Mouse (Mus musculus) left cerebral cortex, postnatal 10 days (tissue): ENCODE data around the gene Socs5. TPM values are rescaled to one million over a fixed set of nuclear protein-coding genes. Genes with fewer than 3 reads are reported as not detected.
"Not testable (repeated sequence)": the region's sequence is repeated elsewhere in the genome, so short reads cannot be mapped to it uniquely, and the experiment has no call there.

Experiments used
- DNase-seq, 2 experiments: peaks; one replicate each; pipeline ENCODE4 v3.0.0; 2021 to 2022; ENCODE audit warnings: low spot score in 2 of 2, mixed read lengths in 1 of 2; ENCODE audit errors: extremely low spot score in 1 of 2
- intact Hi-C: fragments of 180-260 bp; cut with DNase I; formaldehyde crosslinking; loops from one replicate; pipeline ENCODE4 v1.15.1; 2025
- total RNA-seq, 2 experiments: library from RNA; stranded (reverse); gene quantifications; 2 replicates each; pipeline ENCODE4 v1.2.3; 2021

Gene Socs5
- 10 to 100 TPM; 59.2 to 59.8 TPM for total RNA-seq

GRCm38 (mm10) chr17:87107623-87108221 is at the start of gene Socs5:
Socs5 (plus strand) TSS chr17:87107679.
- no peak for DNase-seq
- intact Hi-C loops = loop anchor here (5.0 to 10.0 kb wide), 2 partner anchors 65 to 137 kb away; no protein-coding TSS in a partner anchor

DNA sequence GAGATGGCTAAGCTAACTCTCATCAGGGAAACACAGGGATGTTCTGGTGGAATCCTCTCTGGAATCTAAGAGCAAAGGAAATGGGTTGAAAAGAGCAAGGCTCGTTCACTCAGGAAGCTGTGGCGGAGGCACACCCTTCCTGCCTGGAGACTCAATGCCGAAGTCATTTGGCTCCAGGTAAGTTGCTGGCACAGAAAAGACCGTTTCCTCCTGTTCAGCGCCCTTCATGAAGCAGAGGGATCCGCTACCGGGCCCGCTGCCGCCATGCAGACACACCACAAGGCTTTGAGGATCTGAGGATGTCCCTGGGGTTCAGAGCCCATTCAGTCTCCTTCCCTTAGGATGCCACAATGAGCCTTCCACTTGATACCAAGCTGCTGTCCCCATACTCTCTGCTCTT is 44.8 kb upstream of the Socs5 start:
- DNase-seq = no peak
- intact Hi-C loops = no loop called here

GRCm38 (mm10) chr17:87063461-87063860 is 44.0 kb upstream of the Socs5 start:
- intact Hi-C loops = no loop called here
- DNase-seq = no peak

GRCm38 (mm10) chr17:87063969-87064368 is 43.5 kb upstream of the Socs5 start:
- intact Hi-C loops = no loop called here
- no peak for DNase-seq

DNA sequence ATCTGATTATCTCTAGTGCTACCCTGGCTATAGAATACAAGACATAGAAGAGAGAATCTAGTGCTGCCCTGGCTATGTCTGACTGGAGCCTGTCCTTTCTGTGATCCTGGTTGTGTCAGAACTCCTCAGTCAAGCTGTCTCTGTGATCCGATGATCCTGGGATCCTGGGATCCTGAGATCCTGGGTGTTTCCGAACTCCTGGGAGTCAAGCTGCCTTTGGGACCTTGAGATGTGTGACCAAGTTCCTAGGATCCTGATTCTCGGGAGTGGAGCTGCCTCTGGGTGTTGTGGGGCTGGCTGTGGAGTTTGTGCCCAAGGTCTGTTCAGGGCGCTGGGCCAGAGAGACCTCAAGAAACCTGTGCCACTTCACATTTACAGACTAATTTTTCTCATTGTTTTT is 38.5 kb upstream of the Socs5 start:
- intact Hi-C loops = no loop called here
- DNase-seq = no peak

- intact Hi-C loops = not testable (repeated sequence)
Measured at GRCm38 (mm10) chr17:87072183-87072582, 35.3 kb upstream of the Socs5 start.

GRCm38 (mm10) chr17:87072766-87073440 is 34.6 kb upstream of the Socs5 start:
- DNase-seq = no peak
- intact Hi-C loops = no loop called here

More at GRCm38 (mm10) chr17:87072183-87072582, 35.3 kb upstream of the Socs5 start:
- not testable (repeated sequence) for DNase-seq

- no peak for DNase-seq
- intact Hi-C loops = no loop called here
Measured at GRCm38 (mm10) chr17:87073470-87073869, 34.0 kb upstream of the Socs5 start.

- DNase-seq, intact Hi-C loops: not testable (repeated sequence)
Measured at GRCm38 (mm10) chr17:87078217-87078616, 29.3 kb upstream of the Socs5 start.

GRCm38 (mm10) chr17:87080724-87081123 is 26.8 kb upstream of the Socs5 start:
- DNase-seq = no peak
- intact Hi-C loops = no loop called here

- intact Hi-C loops = no loop called here
Measured at GRCm38 (mm10) chr17:87082547-87082946, 24.9 kb upstream of the Socs5 start.

GRCm38 (mm10) chr17:87083671-87084070 is 23.8 kb upstream of the Socs5 start:
- intact Hi-C loops = no loop called here
- no peak for DNase-seq

More at GRCm38 (mm10) chr17:87082547-87082946, 24.9 kb upstream of the Socs5 start:
- DNase-seq = no peak

GRCm38 (mm10) chr17:87085726-87086125 is 21.8 kb upstream of the Socs5 start:
- intact Hi-C loops = no loop called here
- no peak for DNase-seq

DNA sequence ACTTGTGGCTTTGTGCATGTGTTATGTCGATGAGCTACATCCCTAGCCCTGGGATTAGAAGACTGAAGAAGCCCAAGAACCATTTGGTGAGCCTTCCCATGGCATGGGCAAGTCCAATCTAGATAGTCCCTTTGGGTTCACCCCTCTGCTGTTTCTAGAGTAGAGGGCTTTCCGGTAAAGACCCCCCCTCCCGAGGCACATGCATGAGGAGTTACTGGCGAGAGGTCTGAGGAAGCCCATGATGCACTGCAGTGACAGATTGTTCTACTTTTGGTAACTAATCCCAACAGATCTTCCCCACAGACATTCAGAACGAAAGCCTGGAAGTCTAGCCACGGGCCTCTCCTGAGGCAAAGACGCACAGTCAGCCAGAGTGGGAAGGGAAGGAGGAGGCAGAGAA is 18.2 kb upstream of the Socs5 start:
- DNase-seq = no peak
- intact Hi-C loops = no loop called here

DNA sequence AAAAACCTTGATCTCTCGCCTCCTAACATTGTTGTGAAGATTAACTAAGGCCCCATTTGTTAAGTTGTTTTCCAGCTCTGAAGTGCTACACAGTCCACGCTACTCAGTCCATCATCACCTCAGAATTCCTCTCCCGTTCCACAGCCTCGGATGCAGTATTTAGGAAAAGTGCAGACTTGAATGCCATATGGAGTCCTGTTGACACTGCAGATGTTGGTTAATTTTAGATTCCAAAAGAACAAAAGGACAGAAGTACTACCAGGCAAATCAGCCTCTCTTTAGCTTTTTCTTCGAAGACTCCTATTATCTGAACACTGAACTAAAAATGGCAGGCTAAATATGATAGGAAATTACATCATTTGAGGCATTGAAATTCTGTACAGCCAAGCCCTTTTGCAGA is 14.4 kb upstream of the Socs5 start:
- DNase-seq = no peak
- intact Hi-C loops = no loop called here

- no peak for DNase-seq
- intact Hi-C loops = no loop called here
Measured at GRCm38 (mm10) chr17:87096951-87097350, 10.5 kb upstream of the Socs5 start.

DNA sequence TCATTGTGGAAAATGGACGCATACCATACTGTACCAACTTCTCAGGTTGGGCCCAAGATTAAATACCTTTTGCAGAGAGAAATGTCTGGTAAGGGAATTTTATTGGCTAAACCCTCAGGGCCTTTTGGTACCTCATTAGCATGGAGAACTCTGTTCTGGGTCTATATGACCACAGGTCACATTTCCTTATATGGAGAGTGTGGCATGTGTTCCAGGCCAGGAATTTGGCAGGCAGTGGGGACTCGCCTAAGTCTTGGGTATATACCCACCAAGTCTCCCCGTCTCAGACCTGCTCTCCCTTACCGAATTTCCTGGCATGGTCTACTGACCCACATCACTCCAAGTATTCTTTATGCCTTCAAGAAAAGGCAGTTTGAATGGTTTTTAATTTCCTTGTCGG is 9.9 kb upstream of the Socs5 start:
- DNase-seq = no peak
- intact Hi-C loops = no loop called here

DNA sequence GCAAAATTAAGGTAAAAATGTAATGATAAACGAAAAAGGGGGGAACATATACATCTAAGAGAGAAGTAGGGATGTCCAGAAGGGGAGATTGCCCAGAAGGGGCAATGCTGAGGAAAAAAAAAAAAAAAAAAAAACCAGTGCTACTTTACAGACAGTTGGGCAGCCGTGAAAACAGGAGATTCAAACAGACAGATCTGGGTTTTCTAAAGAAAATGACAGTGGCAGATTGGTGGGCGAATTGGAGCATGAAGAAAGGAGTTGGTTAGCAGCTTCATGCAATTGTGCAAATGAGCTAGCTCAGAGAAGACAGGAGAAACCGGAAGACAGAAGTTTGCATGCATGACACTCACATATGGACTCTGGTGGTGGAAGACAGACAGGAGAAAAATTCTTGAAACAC is 6.5 kb upstream of the Socs5 start:
- intact Hi-C loops = loop anchor here (10.0 kb wide), 1 partner anchor 144 kb away; no protein-coding TSS in a partner anchor
- DNase-seq = no peak

DNA sequence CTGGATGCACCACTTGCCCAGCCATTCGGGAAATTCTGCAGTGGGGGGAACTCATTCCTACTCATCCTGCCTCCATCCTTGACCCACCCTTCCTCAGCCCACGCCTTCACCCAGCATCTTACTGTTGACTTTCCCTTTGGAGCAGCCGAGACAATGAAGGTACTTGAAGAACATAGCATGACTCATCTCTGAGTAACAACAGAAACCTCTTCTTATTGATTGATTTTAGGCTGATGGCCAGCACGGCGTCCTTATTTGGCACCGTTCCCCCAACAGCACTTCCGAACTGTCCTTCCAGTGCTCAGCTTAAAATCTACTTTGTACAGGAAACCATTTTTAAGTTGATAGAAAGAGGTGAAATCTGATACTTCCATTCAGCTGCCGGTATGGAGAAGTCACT is 4.8 kb upstream of the Socs5 start:
- intact Hi-C loops = loop anchor here (10.0 kb wide), 1 partner anchor 142 kb away; no protein-coding TSS in a partner anchor
- DNase-seq = no peak

- no peak for DNase-seq
- intact Hi-C loops = loop anchor here (10.0 kb wide), 1 partner anchor 142 kb away; no protein-coding TSS in a partner anchor
Measured at GRCm38 (mm10) chr17:87103060-87103459, 4.4 kb upstream of the Socs5 start.
